Mouse (Mus musculus) heart, adult 11 months (tissue): Measurements from ENCODE around the gene Ano1.

Experiments used
- DNase-seq: peaks from one replicate; pipeline ENCODE4 v3.0.0; 2022

Ano1 gene

GRCm38 (mm10) chr7:144751833-144752232, at the start of gene Ano1:
TSS of gene Ano1 (minus strand) at chr7:144751974.
- no peak for DNase-seq

- no peak for DNase-seq
Measured at GRCm38 (mm10) chr7:144798471-144798870, 46.7 kb upstream of the Ano1 start.

- no peak for DNase-seq
Measured at GRCm38 (mm10) chr7:144796986-144797735, 45.4 kb upstream of the Ano1 start.

- peak; percentile 92 for DNase-seq
Measured at GRCm38 (mm10) chr7:144795976-144796474, 44.3 kb upstream of the Ano1 start.

GRCm38 (mm10) chr7:144793296-144793695, 41.5 kb upstream of the Ano1 start:
- no peak for DNase-seq

GRCm38 (mm10) chr7:144791426-144791825, 39.7 kb upstream of the Ano1 start:
- no peak for DNase-seq

- DNase-seq = no peak
Measured at GRCm38 (mm10) chr7:144789601-144790556, 38.1 kb upstream of the Ano1 start.

GRCm38 (mm10) chr7:144788631-144789030, 36.9 kb upstream of the Ano1 start:
- no peak for DNase-seq

GRCm38 (mm10) chr7:144787501-144787900, 35.7 kb upstream of the Ano1 start:
- no peak for DNase-seq

- no peak for DNase-seq
Measured at GRCm38 (mm10) chr7:144786571-144786970, 34.8 kb upstream of the Ano1 start.

- DNase-seq = no peak
Measured at GRCm38 (mm10) chr7:144784176-144784575, 32.4 kb upstream of the Ano1 start.

- DNase-seq = no peak
Measured at GRCm38 (mm10) chr7:144782402-144782801, 30.6 kb upstream of the Ano1 start.

GRCm38 (mm10) chr7:144781337-144781736, 29.6 kb upstream of the Ano1 start:
- no peak for DNase-seq

- no peak for DNase-seq
Measured at GRCm38 (mm10) chr7:144780190-144780589, 28.4 kb upstream of the Ano1 start.

- DNase-seq = no peak
Measured at GRCm38 (mm10) chr7:144779691-144780090, 27.9 kb upstream of the Ano1 start.

GRCm38 (mm10) chr7:144777805-144778204, 26.0 kb upstream of the Ano1 start:
- no peak for DNase-seq

- peak; percentile 96 for DNase-seq
Measured at GRCm38 (mm10) chr7:144775804-144776447, 24.2 kb upstream of the Ano1 start.

GRCm38 (mm10) chr7:144775214-144775613, 23.4 kb upstream of the Ano1 start:
- no peak for DNase-seq

- peak; percentile 95 for DNase-seq
Measured at GRCm38 (mm10) chr7:144774283-144774682, 22.5 kb upstream of the Ano1 start.

GRCm38 (mm10) chr7:144770116-144770515, 18.3 kb upstream of the Ano1 start:
- DNase-seq = no peak

GRCm38 (mm10) chr7:144769434-144770080, 17.8 kb upstream of the Ano1 start:
- DNase-seq = no peak

- no peak for DNase-seq
Measured at GRCm38 (mm10) chr7:144768845-144769244, 17.1 kb upstream of the Ano1 start.
